Mouse (Mus musculus) ES-E14 (cell line): Measurements from ENCODE around the gene Sema3c.

Source experiments
- HCFC1 ChIP-seq: IDR thresholded peaks from 2 replicates; pipeline ENCODE4 v1.6.1; 2012; ENCODE audit warnings: low read length, inconsistent platforms, borderline replicate concordance; ENCODE audit not compliant: insufficient read depth
- ZC3H11A ChIP-seq: IDR thresholded peaks from 2 replicates; pipeline ENCODE4 v1.6.1; 2012; ENCODE audit warnings: low read depth, mild to moderate bottlenecking, inconsistent platforms, low read length, borderline replicate concordance

- TF ChIP-seq ZC3H11A (no peak), HCFC1 (no peak)
These were observed 8.0 kb downstream of the Sema3c start for GRCm38 (mm10) chr5:17582047-17582515.
